Mouse (Mus musculus): Measurements from ENCODE around the gene Lhfp.
"Not testable (repeated sequence)": the region's sequence is repeated elsewhere in the genome, so short reads cannot be mapped to it uniquely, and the experiment has no call there.

Gene Lhfp

GRCm38 (mm10) chr3:53210691-53211526 is 169.6 kb downstream of the Lhfp start:
- in situ Hi-C loops (cut with MboI, MseI) = no loop called here

GRCm38 (mm10) chr3:53212599-53212998 is 171.3 kb downstream of the Lhfp start:
- in situ Hi-C loops (cut with MboI, MseI) = no loop called here

- in situ Hi-C loops (cut with MboI, MseI) = no loop called here
Measured at GRCm38 (mm10) chr3:53213346-53213745, 172.0 kb downstream of the Lhfp start.

GRCm38 (mm10) chr3:53213746-53214271 is 172.5 kb downstream of the Lhfp start:
- in situ Hi-C loops (cut with MboI, MseI) = no loop called here

- in situ Hi-C loops (cut with MboI, MseI) = no loop called here
Measured at GRCm38 (mm10) chr3:53214386-53214785, 173.1 kb downstream of the Lhfp start.

GRCm38 (mm10) chr3:53217697-53218096 is 176.4 kb downstream of the Lhfp start:
- in situ Hi-C loops (cut with MboI, MseI) = no loop called here

- in situ Hi-C loops (cut with MboI, MseI) = no loop called here
Measured at GRCm38 (mm10) chr3:53221531-53222272, 180.4 kb downstream of the Lhfp start.

- in situ Hi-C loops (cut with MboI, MseI) = no loop called here
Measured at GRCm38 (mm10) chr3:53224141-53224540, 182.8 kb downstream of the Lhfp start.

GRCm38 (mm10) chr3:53225774-53226173 is 184.4 kb downstream of the Lhfp start:
- in situ Hi-C loops (cut with MboI, MseI) = no loop called here

GRCm38 (mm10) chr3:53226223-53226622 is 184.9 kb downstream of the Lhfp start:
- in situ Hi-C loops (cut with MboI, MseI) = no loop called here

- in situ Hi-C loops (cut with MboI, MseI) = no loop called here
Measured at GRCm38 (mm10) chr3:53227866-53228265, 186.5 kb downstream of the Lhfp start.

- in situ Hi-C loops (cut with MboI, MseI) = no loop called here
Measured at GRCm38 (mm10) chr3:53230562-53230961, 189.2 kb downstream of the Lhfp start.

GRCm38 (mm10) chr3:53231112-53231511 is 189.8 kb downstream of the Lhfp start:
- in situ Hi-C loops (cut with MboI, MseI) = no loop called here

GRCm38 (mm10) chr3:53232411-53232810 is 191.1 kb downstream of the Lhfp start:
- in situ Hi-C loops (cut with MboI, MseI) = not testable (repeated sequence)

- in situ Hi-C loops (cut with MboI, MseI) = no loop called here
Measured at GRCm38 (mm10) chr3:53234689-53235088, 193.4 kb downstream of the Lhfp start.

GRCm38 (mm10) chr3:53236471-53236870 is 195.1 kb downstream of the Lhfp start:
- in situ Hi-C loops (cut with MboI, MseI) = no loop called here

- in situ Hi-C loops (cut with MboI, MseI) = loop anchor here (10.0 kb wide), 1 partner anchor 985 kb away; no protein-coding TSS in a partner anchor
Measured at GRCm38 (mm10) chr3:53240150-53240549, 198.8 kb downstream of the Lhfp start.

GRCm38 (mm10) chr3:53245571-53246208 is 204.4 kb downstream of the Lhfp start:
- in situ Hi-C loops (cut with MboI, MseI) = loop anchor here (10.0 kb wide), 1 partner anchor 991 kb away; no protein-coding TSS in a partner anchor

- in situ Hi-C loops (cut with MboI, MseI) = loop anchor here (10.0 kb wide), 1 partner anchor 992 kb away; no protein-coding TSS in a partner anchor
Measured at GRCm38 (mm10) chr3:53247102-53247501, 205.8 kb downstream of the Lhfp start.

GRCm38 (mm10) chr3:53248158-53248874 is 207.0 kb downstream of the Lhfp start:
- in situ Hi-C loops (cut with MboI, MseI) = loop anchor here (10.0 kb wide), 1 partner anchor 994 kb away; no protein-coding TSS in a partner anchor

GRCm38 (mm10) chr3:53252556-53252955 is 211.2 kb downstream of the Lhfp start:
- in situ Hi-C loops (cut with MboI, MseI) = no loop called here

Data from T-helper 1 cell (primary cell).